Mouse (Mus musculus): Measurements from ENCODE around the gene Smpd2.

DNA sequence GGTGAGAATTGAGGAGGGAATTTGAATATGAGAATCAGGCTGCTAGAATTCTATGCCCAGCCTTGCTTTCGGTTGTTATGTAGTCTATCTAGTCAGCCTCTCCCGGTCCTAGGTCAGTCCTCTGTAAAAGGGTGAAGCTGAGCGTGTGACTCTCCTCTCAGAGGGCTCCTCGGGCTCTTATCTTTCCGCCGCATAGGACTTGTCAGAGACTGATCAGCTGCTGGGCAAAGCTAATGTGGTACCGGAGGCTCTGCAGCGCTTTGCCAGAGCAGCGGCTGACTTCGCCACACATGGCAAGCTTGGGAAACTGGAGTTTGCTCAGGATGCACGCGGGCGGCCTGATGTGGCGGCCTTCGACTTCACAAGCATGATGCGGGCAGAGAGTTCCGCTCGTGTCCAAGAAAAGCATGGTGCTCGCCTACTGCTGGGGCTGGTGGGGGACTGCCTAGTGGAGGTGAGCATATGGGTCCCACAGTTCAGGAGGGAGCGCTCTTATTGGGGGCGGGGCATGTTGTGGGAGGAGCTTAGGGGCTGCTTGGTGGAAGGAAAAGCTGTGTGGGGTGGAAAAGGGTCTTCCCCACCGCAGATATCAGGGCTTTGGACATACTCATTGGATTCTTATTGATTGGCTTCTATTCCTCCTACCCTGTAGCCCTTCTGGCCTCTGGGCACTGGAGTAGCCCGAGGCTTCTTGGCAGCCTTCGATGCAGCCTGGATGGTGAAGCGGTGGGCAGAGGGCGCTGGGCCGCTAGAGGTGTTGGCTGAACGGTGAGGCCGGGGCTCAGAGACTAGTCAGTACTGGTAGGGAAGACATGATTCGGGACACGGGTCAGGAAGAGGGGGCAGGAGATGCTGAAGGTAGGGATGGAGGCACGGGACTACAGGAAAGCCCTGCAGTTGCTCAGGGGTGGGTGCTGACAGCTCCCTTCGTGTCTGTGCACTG is 9.0 kb downstream of the Smpd2 start:
- TF ChIP-seq POLR2A (IDR thresholded peaks at IDR 0.05; ENCODE audit: borderline replicate concordance, low read depth, low read length) (no peak), CTCF (IDR thresholded peaks at IDR 0.05; ENCODE audit: low read depth, low read length) (no peak)

All from bone marrow macrophage, adult 2 months (primary cell).